Mouse (Mus musculus): ENCODE measurements at regions not wholly inside any gene's neighbourhood (a gene's known extent, or its start where the extent isn't known, plus 50 kb on each side); places are given as distances from the start of the nearest gene placed in this dataset.

DNA sequence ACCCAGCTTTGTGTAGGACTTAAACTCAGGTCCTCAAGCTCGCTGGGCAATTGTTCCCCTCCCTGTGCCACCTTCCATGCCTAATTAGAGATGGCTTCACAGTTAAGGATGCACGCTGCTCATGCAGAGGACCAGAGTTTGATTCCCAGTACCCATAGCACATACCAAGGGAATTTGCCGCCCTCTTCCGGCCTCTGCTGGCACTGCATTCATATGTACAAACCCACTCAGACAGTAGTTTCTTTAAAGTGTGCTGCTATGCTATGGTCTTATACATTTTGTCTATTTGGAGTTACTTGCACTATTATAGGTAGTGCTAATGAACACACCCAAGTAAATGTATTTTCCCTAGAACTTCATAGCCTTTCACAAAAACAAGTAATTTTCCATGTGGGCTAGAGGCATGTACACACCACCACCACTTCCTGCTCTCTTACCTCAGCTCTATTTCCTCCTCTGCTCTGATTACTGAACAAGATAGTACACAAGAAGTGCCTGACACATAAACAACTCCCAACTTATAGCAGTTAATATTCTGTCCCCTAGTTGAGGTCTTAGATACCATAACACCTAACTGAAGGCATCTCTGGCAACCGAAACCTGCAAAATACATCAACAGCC lies 57.4 kb upstream of the Clint1 start:
- ChIA-PET POLR2A (interaction anchor here in 1 of 4 experiments (1.3 kb wide), 1 partner anchor 87 kb away, joined by 4 read pairs; no protein-coding TSS in a partner anchor), CTCF (interaction anchor here in 2 of 4 experiments (0.5 to 1.8 kb wide), 10 partner anchors 79 to 442 kb away, joined by 3 to 10 read pairs (median 6); no protein-coding TSS in a partner anchor)

DNA sequence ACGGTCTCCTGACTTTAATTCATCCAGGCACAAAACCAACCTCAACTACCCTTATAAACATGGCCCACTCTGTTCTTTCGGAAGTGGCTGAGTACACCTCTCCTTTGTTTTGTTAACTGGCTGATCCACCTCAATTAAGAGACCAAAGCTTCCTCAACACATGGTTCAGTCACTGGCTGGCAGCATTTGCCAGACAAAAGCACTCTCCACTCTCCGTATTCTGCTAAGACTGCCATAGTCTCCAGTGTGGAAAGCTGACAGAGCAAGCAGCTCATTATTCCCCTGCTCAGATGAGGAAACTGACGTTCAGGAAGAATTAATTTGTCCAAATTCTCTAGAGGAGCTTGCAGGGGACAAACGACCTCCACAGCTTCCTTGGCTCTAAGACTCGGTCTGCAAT lies 56.5 kb upstream of the Clint1 start:
- POLR2A ChIA-PET, result interaction anchor here in 1 of 4 experiments (0.6 to 1.3 kb wide), 2 partner anchors 86 to 1358 kb away, joined by 4 to 8 read pairs; no protein-coding TSS in a partner anchor

DNA sequence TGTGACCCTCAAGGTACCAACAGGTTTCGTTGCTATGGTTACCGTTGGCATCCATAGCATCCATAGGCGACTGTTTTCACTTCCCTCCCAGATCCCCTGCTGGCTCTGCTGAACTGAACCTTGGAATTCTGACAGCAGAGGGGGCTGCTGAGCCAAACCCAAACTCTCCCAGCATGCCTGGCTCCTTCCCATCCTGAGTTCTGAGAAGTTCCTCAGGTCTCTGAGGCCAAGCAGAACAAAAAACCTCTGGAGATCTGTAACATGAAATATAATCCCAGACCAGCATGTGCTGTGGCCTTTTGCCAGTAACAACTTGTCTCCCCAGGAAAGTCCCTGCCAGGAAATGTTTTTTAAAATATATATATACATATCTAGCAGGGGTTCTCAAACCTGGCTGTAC lies 56.1 kb upstream of the Clint1 start:
- ChIA-PET POLR2A (interaction anchor here in 2 of 4 experiments (0.6 to 1.3 kb wide), 3 partner anchors 86 to 1358 kb away, joined by 4 to 8 read pairs (median 4); no protein-coding TSS in a partner anchor), CTCF (interaction anchor here (0.6 to 1.8 kb wide), 13 partner anchors 15 to 989 kb away, joined by 3 to 10 read pairs (median 5); no protein-coding TSS in a partner anchor)

More for the DNA sequence above, 56.5 kb upstream of the Clint1 start:
- CTCF ChIA-PET, result interaction anchor here (0.6 to 1.8 kb wide), 13 partner anchors 16 to 988 kb away, joined by 3 to 10 read pairs (median 5); no protein-coding TSS in a partner anchor

DNA sequence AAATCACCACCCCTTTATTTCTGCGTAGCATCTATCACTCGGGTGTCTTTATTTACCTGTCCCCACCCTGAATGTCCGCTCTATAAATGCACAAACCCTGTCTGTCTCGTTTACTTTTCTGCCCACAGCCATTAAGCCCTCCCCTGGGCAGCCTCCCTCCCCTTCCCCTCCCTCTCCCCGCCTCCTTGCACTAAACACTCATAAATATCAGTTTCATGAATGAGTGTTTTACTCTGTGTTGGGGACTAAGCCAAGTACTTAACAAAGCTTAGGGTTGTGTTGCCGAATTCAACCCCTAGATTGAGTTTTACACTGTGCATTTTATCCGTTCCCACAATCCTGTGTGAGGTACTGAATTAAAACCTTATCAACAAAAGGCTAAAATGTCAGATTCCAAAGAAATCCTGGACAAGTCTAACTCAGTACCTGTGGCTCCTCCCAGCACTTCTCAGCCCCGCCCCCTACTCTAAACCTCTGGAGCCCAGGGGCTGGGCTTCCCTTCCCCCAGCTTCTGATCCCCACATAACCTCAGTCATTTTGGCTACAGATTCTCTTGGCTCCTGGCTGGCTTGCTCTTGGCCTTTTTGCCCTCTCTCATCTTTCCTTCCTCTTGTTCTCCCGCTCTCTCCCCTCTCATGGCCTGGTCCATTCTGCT lies 52.0 kb upstream of the Clint1 start:
- CTCF ChIA-PET, result no interaction called here
- POLR2A ChIA-PET, result interaction anchor here in 1 of 4 experiments (1.0 to 1.5 kb wide), 2 partner anchors 31 to 71 kb away, joined by 3 to 4 read pairs; no protein-coding TSS in a partner anchor

All from embryonic stem cell, embryonic (primary cell).